Mouse (Mus musculus) CH12.LX (cell line): ENCODE results near the gene Sdf2l1. TPM values are rescaled to one million over a fixed set of nuclear protein-coding genes. Genes with fewer than 3 reads are reported as not detected.

Source experiments
- DNase-seq: peaks from one replicate; pipeline ENCODE4 v3.0.0-alpha.2; 2013; ENCODE audit errors: extremely low read depth
- H3K27ac ChIP-seq: 2 replicates; pipeline ENCODE4 v1.5.1; 2012; ENCODE audit warnings: low read depth, mild to moderate bottlenecking, control low read depth, moderate library complexity; ENCODE audit not compliant: insufficient read depth
- H3K27me3 ChIP-seq: replicated peaks from 2 replicates; pipeline ENCODE3; 2012; ENCODE audit warnings: inconsistent platforms
- H3K36me3 ChIP-seq, 2 experiments: replicated peaks in 1 of 2; 2 replicates each; pipeline versions ENCODE3 to v1.6.1; 2012; ENCODE audit warnings: inconsistent platforms in 1 of 2, low read length in 1 of 2, mild to moderate bottlenecking in 1 of 2, mixed read lengths in 1 of 2, moderate library complexity in 1 of 2; ENCODE audit not compliant: control insufficient read depth in 1 of 2, insufficient read depth in 1 of 2
- H3K4me1 ChIP-seq, 2 experiments: 2 replicates each; pipeline ENCODE4 v1.6.1; 2012; ENCODE audit warnings: inconsistent platforms in 1 of 2, moderate library complexity in 1 of 2; ENCODE audit not compliant: insufficient read depth in 2 of 2, control insufficient read depth in 1 of 2
- H3K4me2 ChIP-seq: 2 replicates; pipeline ENCODE4 v1.6.1; 2012; ENCODE audit warnings: low read depth, mild to moderate bottlenecking, control low read depth; ENCODE audit not compliant: poor library complexity, insufficient read depth, severe bottlenecking
- H3K4me3 ChIP-seq, 3 experiments: fragments of 150-350 bp in 1 of 3; sonication (generic) in 1 of 3; replicated peaks in 1 of 3; 2 replicates each; pipeline versions ENCODE3 to v1.5.1; 2011 to 2012; ENCODE audit warnings: low read depth in 2 of 3, low read length in 2 of 3, mild to moderate bottlenecking in 2 of 3, moderate library complexity in 2 of 3, control low read depth in 1 of 3, improper control_type of control experiment in 1 of 3, inconsistent platforms in 1 of 3, mixed read lengths in 1 of 3; ENCODE audit not compliant: poor library complexity in 1 of 3
- H3K79me2 ChIP-seq: replicated peaks from 2 replicates; pipeline ENCODE4 v1.6.1; 2012; ENCODE audit warnings: mild to moderate bottlenecking, moderate library complexity; ENCODE audit not compliant: control insufficient read depth, poor library complexity, insufficient read depth, severe bottlenecking; ENCODE audit errors: extremely low read depth
- H3K9ac ChIP-seq: 2 replicates; pipeline ENCODE4 v1.6.1; 2012; ENCODE audit warnings: low read depth, mild to moderate bottlenecking, control low read depth, moderate library complexity; ENCODE audit not compliant: insufficient read depth
- H3K9me3 ChIP-seq: replicated peaks from 2 replicates; pipeline ENCODE3; 2012; ENCODE audit warnings: low read length, inconsistent platforms, mixed read lengths
- BHLHE40 ChIP-seq: IDR thresholded peaks from 2 replicates; pipeline ENCODE4 v1.6.1; 2011; ENCODE audit warnings: mild to moderate bottlenecking, low read depth, low read length, improper control_type of control experiment
- CHD1 ChIP-seq: IDR thresholded peaks from 2 replicates; pipeline ENCODE4 v1.6.1; 2012; ENCODE audit warnings: low read depth, low read length, improper control_type of control experiment, inconsistent platforms
- CHD2 ChIP-seq: IDR thresholded peaks from 2 replicates; pipeline ENCODE4 v1.6.1; 2011; ENCODE audit warnings: low read length, improper control_type of control experiment
- E2F4 ChIP-seq: IDR thresholded peaks from 2 replicates; pipeline ENCODE4 v1.6.1; 2011; ENCODE audit warnings: low read depth, low read length, improper control_type of control experiment; ENCODE audit not compliant: insufficient replicate concordance
- ELF1 ChIP-seq: IDR thresholded peaks from 2 replicates; pipeline ENCODE4 v1.6.1; 2014; ENCODE audit warnings: low read depth, mild to moderate bottlenecking, inconsistent platforms, low read length, improper control_type of control experiment
- EP300 ChIP-seq: IDR thresholded peaks from 2 replicates; pipeline ENCODE4 v1.6.1; 2011; ENCODE audit warnings: low read length, improper control_type of control experiment
- ETS1 ChIP-seq: conservative IDR thresholded peaks from 2 replicates; pipeline ENCODE4 v1.6.1; 2012; ENCODE audit warnings: low read depth, mild to moderate bottlenecking, inconsistent platforms, low read length, improper control_type of control experiment, moderate library complexity
- JUND ChIP-seq: conservative IDR thresholded peaks from 2 replicates; pipeline ENCODE4 v1.6.1; 2011; ENCODE audit warnings: low read depth, low read length, improper control_type of control experiment
- MAFK ChIP-seq: IDR thresholded peaks from 2 replicates; pipeline ENCODE4 v1.6.1; 2011; ENCODE audit warnings: low read length, improper control_type of control experiment; ENCODE audit not compliant: insufficient replicate concordance
- MAX ChIP-seq: IDR thresholded peaks from 2 replicates; pipeline ENCODE4 v1.6.1; 2011; ENCODE audit warnings: low read length, improper control_type of control experiment
- MAZ ChIP-seq: IDR thresholded peaks from 2 replicates; pipeline ENCODE4 v1.6.1; 2012; ENCODE audit warnings: low read depth, mild to moderate bottlenecking, inconsistent platforms, low read length, improper control_type of control experiment, moderate library complexity
- SMC3 ChIP-seq: IDR thresholded peaks from 2 replicates; pipeline ENCODE4 v1.6.1; 2011; ENCODE audit warnings: low read depth, low read length, improper control_type of control experiment
- UBTF ChIP-seq: IDR thresholded peaks from 2 replicates; pipeline ENCODE4 v1.6.1; 2012; ENCODE audit warnings: low read depth, mild to moderate bottlenecking, inconsistent platforms, low read length, improper control_type of control experiment, moderate library complexity
- USF1 ChIP-seq: IDR thresholded peaks from 2 replicates; pipeline ENCODE4 v1.6.1; 2014; ENCODE audit warnings: low read depth, mild to moderate bottlenecking, inconsistent platforms, low read length, improper control_type of control experiment
- ZNF384 ChIP-seq: IDR thresholded peaks from 2 replicates; pipeline ENCODE4 v1.6.1; 2012; ENCODE audit warnings: low read depth, low read length, improper control_type of control experiment, inconsistent platforms
- dilution Hi-C: fragments of 300-500 bp; cut with MboI; formaldehyde crosslinking; loops from 2 replicates; pipeline ENCODE4 v1.14.3; 2020; ENCODE audit warnings: low sequenced_read_pairs; ENCODE audit not compliant: extremely low pct_unique_long_range_greater_than_20kb, extremely low pct_ligation_motif_present
- in situ Hi-C: fragments of 300-500 bp; cut with MboI; formaldehyde crosslinking; loops from 3 replicates; pipeline ENCODE4 v1.14.3; 2019; ENCODE audit warnings: low sequenced_read_pairs, low pct_ligation_motif_present, low pct_unique_long_range_greater_than_20kb, mixed read lengths
- polyA plus RNA-seq: library from polyadenylated mRNA; unstranded; fragments of >175 nt; gene quantifications from 2 replicates; pipeline ENCODE4 v1.2.1, GENCODE M21; 2012; ENCODE audit warnings: low read depth; ENCODE audit not compliant: insufficient read length
- total RNA-seq, 2 experiments: library from RNA; depleted of rRNA; stranded (reverse); fragments of 300-350 nt in 1 of 2; fragments of >200 nt in 1 of 2; gene quantifications; 2 replicates each; pipeline ENCODE4 v1.2.3; 2012 to 2014

Gene Sdf2l1
- total and polyA plus RNA-seq, 3 experiments = 159 to 235 (median 168) TPM

DNA sequence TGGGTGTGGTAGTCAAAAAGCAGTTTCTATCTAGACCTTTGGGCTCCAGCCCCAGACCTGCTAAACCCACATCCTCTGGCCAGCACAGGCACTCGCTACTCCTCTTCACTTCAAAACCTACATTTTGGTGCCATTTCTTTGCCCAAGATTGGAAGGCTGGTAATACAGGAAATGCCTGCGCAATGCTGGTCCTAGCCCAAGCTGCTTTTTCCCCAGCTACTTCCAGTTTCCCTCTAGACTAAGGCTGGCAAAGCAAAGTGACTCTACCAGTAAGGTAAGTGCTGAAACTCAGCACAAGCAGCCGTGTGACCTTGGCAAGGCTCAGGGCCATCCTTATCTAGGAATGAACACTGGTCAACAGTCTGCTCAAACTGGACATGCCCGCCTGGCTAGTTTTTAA, 46.5 kb downstream of the Sdf2l1 start:
- TF ChIP-seq JUND (no peak), SMC3 (no peak), ZNF384 (no peak), MAFK (no peak), EP300 (no peak), MAZ (no peak), ELF1 (no peak), ETS1 (no peak), E2F4 (no peak), USF1 (no peak)
- H3K36me3 ChIP-seq = peaks cover 75 to 98% of the 10 kb centered on the region in 2 experiments
- H3K4me3 ChIP-seq = no peak overlapping the region
- dilution Hi-C loops (no loop called here), in situ Hi-C loops (no loop called here)
- H3K4me1 ChIP-seq = no peaks in the 10 kb centered on the region
- H3K4me2 ChIP-seq = no peak overlapping the region
- no peaks in the 10 kb centered on the region for H3K79me2 ChIP-seq
- no peak for DNase-seq
- no peak overlapping the region for H3K9ac ChIP-seq
- no peaks in the 10 kb centered on the region for H3K9me3 ChIP-seq
- no peaks in the 10 kb centered on the region for H3K27me3 ChIP-seq
- no peak overlapping the region for H3K27ac ChIP-seq

DNA sequence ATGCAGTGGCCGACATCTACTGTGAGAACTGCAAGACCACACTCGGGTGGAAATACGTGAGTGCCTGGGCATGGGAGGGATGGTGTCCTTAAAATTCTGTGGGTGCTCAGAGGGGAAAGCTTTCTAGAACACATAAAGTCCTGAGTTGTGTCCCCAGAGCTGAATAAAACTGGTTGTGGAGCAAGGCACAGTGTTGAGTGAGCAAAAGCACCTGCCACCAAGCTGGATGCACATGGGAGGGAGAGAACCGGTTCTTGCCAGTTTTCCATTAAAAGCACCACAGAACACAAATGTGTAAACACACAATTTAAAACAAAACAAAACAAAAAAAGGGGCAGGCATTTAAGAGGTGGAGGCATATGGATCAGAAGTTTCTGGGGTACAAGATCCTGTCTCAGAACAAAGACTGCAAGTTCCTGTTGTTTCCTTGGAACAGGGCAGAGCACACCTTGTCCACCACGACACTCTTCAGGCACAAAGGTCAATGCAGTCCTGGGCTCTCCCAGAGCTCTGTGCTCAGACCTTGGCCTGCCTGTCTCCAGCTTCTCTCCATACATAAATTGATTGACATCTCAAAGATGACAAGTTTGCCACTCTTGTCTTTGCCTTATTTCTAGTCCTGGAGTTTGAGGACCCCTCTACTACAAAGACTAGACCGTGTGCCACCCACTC, 49.9 kb downstream of the Sdf2l1 start:
- H3K9me3 ChIP-seq = no peaks in the 10 kb centered on the region

More for the DNA sequence above, 49.9 kb downstream of the Sdf2l1 start:
- H3K9ac ChIP-seq = no peak overlapping the region
- H3K4me1 ChIP-seq = no peaks in the 10 kb centered on the region
- dilution Hi-C loops (no loop called here), in situ Hi-C loops (no loop called here)
- H3K4me3 ChIP-seq = no peak overlapping the region
- no peaks in the 10 kb centered on the region for H3K27me3 ChIP-seq
- no peak overlapping the region for H3K4me2 ChIP-seq
- H3K36me3 ChIP-seq = peaks cover 41 to 65% of the 10 kb centered on the region in 2 experiments
- no peak overlapping the region for H3K27ac ChIP-seq
- DNase-seq = no peak
- no peaks in the 10 kb centered on the region for H3K79me2 ChIP-seq
- TF ChIP-seq SMC3 = no peak
- TF ChIP-seq MAX = no peak
- TF ChIP-seq CHD1 = no peak
- no peak for TF ChIP-seq ELF1
- no peak for TF ChIP-seq E2F4
- no peak for TF ChIP-seq UBTF
- TF ChIP-seq USF1 = no peak
- no peak for TF ChIP-seq BHLHE40
- TF ChIP-seq CHD2 = no peak; the same call in 1 of the 2 replicates
- TF ChIP-seq, all 38 proteins: peak for 0

Other genes with a start within 250 kb of the Sdf2l1 start
- gene Ppm1f, start 235.9 kb downstream of the Sdf2l1 start, total RNA-seq (2012; rRNA removed) = 37.7 and 48.0 TPM in 2 replicates
- 43.2 TPM in 2 replicates for gene Ppm1f, start 235.9 kb downstream of the Sdf2l1 start, total RNA-seq (2014; rRNA removed)
- gene Ppm1f, start 235.9 kb downstream of the Sdf2l1 start, polyA plus RNA-seq = 47.5 and 51.4 TPM in 2 replicates
- 162 and 190 TPM in 2 replicates for gene Mapk1, start 149.0 kb downstream of the Sdf2l1 start, total RNA-seq (2012; rRNA removed)
- gene Mapk1, start 149.0 kb downstream of the Sdf2l1 start, total RNA-seq (2014; rRNA removed) = 317 and 322 TPM in 2 replicates
- 234 and 244 TPM in 2 replicates for gene Mapk1, start 149.0 kb downstream of the Sdf2l1 start, polyA plus RNA-seq
- gene Ypel1, start 62.7 kb downstream of the Sdf2l1 start, total RNA-seq (2012; rRNA removed) = 1.3 and 1.5 TPM in 2 replicates
- gene Ypel1, start 62.7 kb downstream of the Sdf2l1 start, total RNA-seq (2014; rRNA removed) = 0.21 TPM in 1 of 2 replicates, not detected in the other
- gene Ypel1, start 62.7 kb downstream of the Sdf2l1 start, polyA plus RNA-seq = 0.56 and 0.83 TPM in 2 replicates
- 101 and 102 TPM in 2 replicates for gene Ppil2, start 21.1 kb downstream of the Sdf2l1 start, total RNA-seq (2012; rRNA removed)
- gene Ppil2, start 21.1 kb downstream of the Sdf2l1 start, total RNA-seq (2014; rRNA removed) = 82.9 and 98.1 TPM in 2 replicates
- 88.1 and 90.1 TPM in 2 replicates for gene Ppil2, start 21.1 kb downstream of the Sdf2l1 start, polyA plus RNA-seq
- gene 2610318N02Rik, start 7.2 kb downstream of the Sdf2l1 start, total RNA-seq (2012; rRNA removed) = 21.0 and 27.5 TPM in 2 replicates
- 33.3 and 33.8 TPM in 2 replicates for gene 2610318N02Rik, start 7.2 kb downstream of the Sdf2l1 start, total RNA-seq (2014; rRNA removed)
- 71.1 and 78.4 TPM in 2 replicates for gene 2610318N02Rik, start 7.2 kb downstream of the Sdf2l1 start, polyA plus RNA-seq
- gene Ydjc, start 12.2 kb upstream of the Sdf2l1 start, total RNA-seq (2012; rRNA removed) = 68.0 and 70.9 TPM in 2 replicates
- 48.9 and 54.3 TPM in 2 replicates for gene Ydjc, start 12.2 kb upstream of the Sdf2l1 start, total RNA-seq (2014; rRNA removed)
- gene Ydjc, start 12.2 kb upstream of the Sdf2l1 start, polyA plus RNA-seq = 63.4 and 65.3 TPM in 2 replicates
- gene Ccdc116, start 14.8 kb upstream of the Sdf2l1 start, total RNA-seq (2012; rRNA removed) = 4.4 and 6.4 TPM in 2 replicates
- gene Ccdc116, start 14.8 kb upstream of the Sdf2l1 start, total RNA-seq (2014; rRNA removed) = 7.5 and 8.9 TPM in 2 replicates
- 7.7 and 9.7 TPM in 2 replicates for gene Ccdc116, start 14.8 kb upstream of the Sdf2l1 start, polyA plus RNA-seq
- 156 and 229 TPM in 2 replicates for gene Ube2l3, start 70.3 kb upstream of the Sdf2l1 start, total RNA-seq (2012; rRNA removed)
- 302 and 354 TPM in 2 replicates for gene Ube2l3, start 70.3 kb upstream of the Sdf2l1 start, total RNA-seq (2014; rRNA removed)
- 377 and 386 TPM in 2 replicates for gene Ube2l3, start 70.3 kb upstream of the Sdf2l1 start, polyA plus RNA-seq
- gene Rimbp3, start 76.2 kb upstream of the Sdf2l1 start, total RNA-seq (2012; rRNA removed) = 0.21 and 0.34 TPM in 2 replicates
- 0.09 TPM in 1 of 2 replicates, not detected in the other for gene Rimbp3, start 76.2 kb upstream of the Sdf2l1 start, total RNA-seq (2014; rRNA removed)
- gene Rimbp3, start 76.2 kb upstream of the Sdf2l1 start, polyA plus RNA-seq = 0.06 and 0.08 TPM in 2 replicates
- 7.5 and 9.6 TPM in 2 replicates for gene Hic2, start 101.2 kb upstream of the Sdf2l1 start, total RNA-seq (2012; rRNA removed)
- gene Hic2, start 101.2 kb upstream of the Sdf2l1 start, total RNA-seq (2014; rRNA removed) = 4.5 and 6.2 TPM in 2 replicates
- 6.3 and 8.1 TPM in 2 replicates for gene Hic2, start 101.2 kb upstream of the Sdf2l1 start, polyA plus RNA-seq
- 5.9 and 11.3 TPM in 2 replicates for gene Tmem191c, start 143.7 kb upstream of the Sdf2l1 start, total RNA-seq (2012; rRNA removed)
- gene Tmem191c, start 143.7 kb upstream of the Sdf2l1 start, total RNA-seq (2014; rRNA removed) = 2.6 and 3.2 TPM in 2 replicates
- gene Tmem191c, start 143.7 kb upstream of the Sdf2l1 start, polyA plus RNA-seq = 7.6 and 7.9 TPM in 2 replicates
- 5.8 and 6.8 TPM in 2 replicates for gene Serpind1, start 199.0 kb upstream of the Sdf2l1 start, total RNA-seq (2012; rRNA removed)
- gene Serpind1, start 199.0 kb upstream of the Sdf2l1 start, total RNA-seq (2014; rRNA removed) = 14.4 and 15.6 TPM in 2 replicates
- 13.1 and 13.9 TPM in 2 replicates for gene Serpind1, start 199.0 kb upstream of the Sdf2l1 start, polyA plus RNA-seq